Mouse (Mus musculus): Measurements from ENCODE around the gene Bloc1s3. TPM values are rescaled to one million over a fixed set of nuclear protein-coding genes. Genes with fewer than 3 reads are reported as not detected.

Bloc1s3 gene
- total RNA-seq, 2 experiments from 2014 or later, result 2.3 to 2.4 TPM

DNA sequence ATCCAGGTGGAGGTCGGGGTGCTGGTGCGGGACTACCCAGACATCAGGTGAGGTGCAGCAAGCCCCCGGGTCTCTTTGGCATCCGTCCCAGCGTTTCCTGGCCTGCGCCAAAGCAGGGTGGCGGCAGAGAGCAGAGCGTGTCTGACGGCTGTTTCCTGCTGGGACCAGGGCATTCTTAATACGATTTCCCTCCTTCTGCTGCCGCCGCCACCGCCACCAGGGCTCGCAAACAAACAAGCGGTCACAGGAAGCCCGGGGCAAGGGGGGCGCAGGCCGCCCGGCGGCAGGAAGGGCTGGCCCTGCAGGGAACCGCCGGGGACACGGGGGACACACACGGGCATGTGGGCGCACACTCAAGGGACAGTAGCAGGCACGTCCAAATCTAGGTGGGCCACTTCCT, 16.4 kb downstream of the Bloc1s3 start:
- peak; percentile 37 for DNase-seq (ENCODE audit: low spot score)
- intact Hi-C loops (cut with DNase I), result no loop called here

DNA sequence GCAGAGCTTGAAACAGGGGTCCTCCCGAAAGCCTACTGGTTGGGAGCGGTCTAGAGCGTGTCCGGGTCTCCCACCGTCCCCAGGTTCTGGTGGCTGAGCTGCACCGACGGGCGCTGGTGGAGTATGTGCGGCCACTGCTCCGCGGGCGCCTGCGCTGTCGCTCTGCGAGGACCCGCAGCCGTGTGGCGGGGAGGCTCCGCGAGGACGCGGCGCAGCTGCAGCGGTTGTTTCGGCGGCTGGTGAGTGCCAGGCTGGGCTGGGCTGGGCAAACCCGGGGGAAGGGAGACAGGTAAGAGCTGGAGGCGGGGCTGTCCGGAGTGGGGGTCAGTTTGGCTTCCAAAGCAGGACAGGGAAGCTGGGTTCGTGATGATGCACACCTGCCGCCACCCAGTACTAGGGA, 18.6 kb downstream of the Bloc1s3 start:
- DNase-seq (ENCODE audit: low spot score), result no peak
- intact Hi-C loops (cut with DNase I), result no loop called here

DNA sequence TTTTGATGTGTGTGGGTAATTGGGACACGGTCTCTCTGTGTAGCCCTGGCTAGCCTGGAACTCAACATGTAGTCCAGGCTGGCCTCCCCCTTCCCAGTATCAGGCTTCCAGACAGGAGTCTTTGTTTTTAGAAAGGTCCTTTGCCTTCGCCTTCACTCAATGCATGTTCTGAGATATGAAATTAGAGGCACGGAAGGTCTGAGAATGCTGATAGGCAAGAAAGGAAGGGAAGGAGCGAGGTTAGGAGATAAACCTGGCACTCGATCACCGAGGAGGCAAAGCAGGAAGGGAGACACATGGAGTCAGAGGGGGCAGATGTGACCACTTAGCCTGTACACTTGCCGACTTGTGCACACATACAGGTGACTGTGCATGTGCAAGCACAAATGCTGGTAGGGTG, 21.6 kb downstream of the Bloc1s3 start:
- intact Hi-C loops (cut with DNase I), result no loop called here
- DNase-seq (ENCODE audit: low spot score), result no peak

DNA sequence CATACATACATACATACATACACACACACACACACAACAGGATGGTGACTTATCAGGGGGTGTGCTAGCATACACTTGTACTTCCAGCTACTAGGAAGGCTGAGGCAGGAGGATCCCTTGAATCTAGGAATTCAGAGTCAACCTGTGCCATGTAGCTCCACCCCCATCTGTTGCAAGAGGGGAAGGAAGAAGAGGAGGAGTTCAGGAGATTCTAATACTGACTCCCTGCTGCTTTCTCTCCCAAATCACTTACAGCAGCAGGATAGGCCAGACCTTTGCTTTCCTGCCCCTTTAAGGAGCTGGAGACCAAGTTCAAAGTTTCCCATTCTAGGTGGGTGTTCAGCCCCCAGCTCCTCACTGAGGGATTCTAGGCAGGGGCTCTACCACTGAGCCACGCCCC, 22.7 kb downstream of the Bloc1s3 start:
- intact Hi-C loops (cut with DNase I), result no loop called here
- DNase-seq (ENCODE audit: low spot score), result no peak

DNA sequence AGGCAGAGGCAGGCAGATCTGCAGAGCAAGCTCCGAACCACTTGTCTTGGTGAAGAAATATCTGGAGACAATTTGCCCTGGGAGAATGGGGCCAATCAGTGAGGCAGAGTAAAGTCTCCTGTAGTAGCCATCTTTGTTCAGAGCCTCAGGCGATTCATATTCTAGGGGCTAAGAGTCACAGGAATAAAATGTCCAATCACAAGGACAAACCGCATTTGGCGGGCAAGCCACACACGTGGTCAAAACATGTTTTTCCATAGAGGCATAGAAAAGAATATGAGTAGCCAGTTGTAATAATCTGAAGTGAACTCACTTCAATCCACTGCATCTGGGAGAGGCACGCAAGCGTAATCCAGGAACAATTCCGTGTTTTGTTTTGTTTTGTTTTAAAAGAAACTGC, 24.9 kb downstream of the Bloc1s3 start:
- DNase-seq (ENCODE audit: low spot score), result no peak
- intact Hi-C loops (cut with DNase I), result no loop called here

DNA sequence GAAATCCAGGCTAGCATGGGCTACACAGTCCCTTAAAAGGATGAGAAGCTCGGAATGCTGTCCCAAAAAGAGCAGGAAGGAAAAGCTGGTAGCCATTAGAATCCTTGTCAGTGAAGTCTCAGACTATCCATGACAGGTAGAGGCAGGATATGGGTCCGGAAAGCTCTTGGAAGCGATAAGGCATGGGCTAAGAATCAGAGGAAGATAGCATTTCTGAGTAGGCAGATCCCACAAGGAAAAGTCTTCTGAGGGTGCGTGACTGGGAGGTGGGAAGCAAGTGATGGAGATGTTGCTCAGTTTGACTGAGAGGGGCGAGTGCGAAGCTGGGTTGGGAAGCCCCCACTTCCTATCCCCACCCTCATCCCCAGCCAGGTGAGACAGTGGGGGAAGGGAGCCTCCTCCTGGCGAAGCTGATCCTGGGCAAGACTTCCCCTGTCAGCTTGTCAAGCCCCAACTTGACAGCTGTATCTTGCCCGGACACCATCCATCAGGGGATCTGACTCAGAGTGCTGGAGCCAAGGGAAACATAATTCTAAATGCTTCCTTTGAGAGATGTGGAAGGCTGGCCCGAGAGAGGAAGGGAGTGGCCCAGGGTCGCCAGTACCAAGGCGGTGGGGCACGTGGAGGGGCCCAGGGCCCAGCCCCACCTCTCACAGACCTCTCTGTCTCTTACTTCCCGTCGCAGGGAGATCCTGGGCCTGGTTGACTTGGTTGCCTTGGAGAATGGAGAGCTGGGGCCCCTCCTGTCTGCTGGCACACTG, 30.4 kb downstream of the Bloc1s3 start:
- DNase-seq (ENCODE audit: low spot score), result no peak
- intact Hi-C loops (cut with DNase I), result loop anchor here (2.0 kb wide), 1 partner anchor 17 kb away; no protein-coding TSS in a partner anchor

DNA sequence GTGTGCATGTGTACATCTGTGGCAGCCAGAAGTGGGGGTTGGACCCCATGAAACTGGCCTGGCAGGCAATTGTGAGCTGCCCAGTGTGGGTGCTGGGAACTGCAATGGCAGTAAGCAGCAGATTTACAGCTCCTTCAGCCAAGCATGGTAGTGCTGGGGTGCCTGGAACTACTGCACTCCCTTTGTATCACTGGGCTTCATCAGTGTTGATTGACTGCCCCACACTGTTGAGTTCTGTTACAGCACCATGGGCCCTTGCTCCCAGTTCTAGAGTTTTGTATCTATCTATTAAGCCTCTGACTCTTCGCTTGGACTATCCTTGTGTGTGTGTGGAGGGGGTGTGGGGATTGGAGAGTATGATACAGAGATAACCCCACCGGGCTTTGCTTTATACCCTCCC, 31.1 kb downstream of the Bloc1s3 start:
- no peak for DNase-seq (ENCODE audit: low spot score)
- intact Hi-C loops (cut with DNase I), result loop anchor here (2.0 kb wide), 1 partner anchor 16 kb away; no protein-coding TSS in a partner anchor

DNA sequence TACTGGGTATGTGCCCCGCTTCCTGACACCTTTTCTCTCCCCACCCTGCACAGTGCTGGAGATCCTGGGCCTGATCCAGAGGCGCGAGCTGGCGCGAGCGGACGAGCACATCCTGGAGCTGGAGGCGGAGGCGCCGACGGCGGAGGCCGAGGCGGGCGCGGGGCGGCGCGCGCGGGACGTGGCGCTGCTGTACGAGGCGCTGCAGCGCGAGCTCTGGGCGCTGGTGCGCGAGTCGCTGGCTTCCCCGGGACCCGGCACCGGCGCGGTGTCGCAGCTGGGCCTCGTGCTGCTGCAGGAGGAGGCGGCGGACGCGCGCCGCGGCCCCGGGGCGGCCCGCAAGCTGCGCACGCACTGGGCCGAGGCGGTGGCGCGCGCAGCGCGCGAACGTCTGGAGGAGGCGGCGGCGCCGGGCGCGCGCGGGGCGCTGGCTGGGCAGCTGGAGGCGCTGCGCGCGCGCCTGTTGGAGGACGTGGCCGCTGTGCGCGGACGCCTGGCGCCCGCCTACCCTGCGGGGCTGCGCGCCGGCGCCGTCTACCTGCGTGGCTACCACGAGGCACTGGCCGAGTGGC, 34.2 kb downstream of the Bloc1s3 start:
- peak; percentile 65 for DNase-seq (ENCODE audit: low spot score)
- intact Hi-C loops (cut with DNase I), result no loop called here

DNA sequence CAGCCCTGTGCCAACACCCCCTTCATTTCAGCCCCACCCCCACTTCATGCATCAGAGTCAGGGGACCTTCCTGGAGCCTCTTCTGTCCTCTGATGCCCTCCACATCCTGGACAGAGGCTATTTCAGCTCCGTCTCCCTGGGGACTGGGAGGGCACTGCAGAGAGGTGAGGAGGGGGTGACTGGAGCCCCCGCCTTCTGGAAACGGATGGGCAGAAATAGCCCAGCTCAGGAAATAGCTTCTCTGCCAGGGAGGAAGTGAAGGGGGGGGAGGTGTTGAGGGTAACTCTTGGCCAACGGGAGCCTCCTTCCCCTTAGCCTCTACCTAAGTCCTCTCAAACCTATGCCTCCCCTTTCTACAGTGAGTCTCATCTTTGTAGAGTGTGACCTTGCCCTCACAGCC, 35.8 kb downstream of the Bloc1s3 start:
- intact Hi-C loops (cut with DNase I), result no loop called here
- DNase-seq (ENCODE audit: low spot score), result no peak

DNA sequence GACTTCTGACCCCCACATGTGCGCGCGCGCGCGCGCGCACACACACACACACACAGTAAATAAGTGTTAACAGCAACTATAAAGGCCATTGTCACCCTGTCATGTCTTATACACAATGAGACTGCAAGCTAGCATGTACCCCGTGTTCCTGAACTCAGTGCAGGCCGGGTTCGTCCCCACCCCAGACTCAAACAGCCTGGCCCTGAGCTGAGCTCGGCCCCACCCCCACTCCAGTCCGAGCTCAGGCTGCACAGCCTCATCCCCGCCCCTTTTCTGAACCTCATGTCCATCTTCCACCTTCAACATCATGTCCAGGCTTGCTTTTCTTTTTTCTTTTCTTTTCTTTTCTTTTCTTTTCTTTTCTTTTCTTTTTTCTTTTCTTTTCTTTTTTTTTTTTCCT, 37.9 kb downstream of the Bloc1s3 start:
- no peak for DNase-seq (ENCODE audit: low spot score)
- intact Hi-C loops (cut with DNase I), result no loop called here

DNA sequence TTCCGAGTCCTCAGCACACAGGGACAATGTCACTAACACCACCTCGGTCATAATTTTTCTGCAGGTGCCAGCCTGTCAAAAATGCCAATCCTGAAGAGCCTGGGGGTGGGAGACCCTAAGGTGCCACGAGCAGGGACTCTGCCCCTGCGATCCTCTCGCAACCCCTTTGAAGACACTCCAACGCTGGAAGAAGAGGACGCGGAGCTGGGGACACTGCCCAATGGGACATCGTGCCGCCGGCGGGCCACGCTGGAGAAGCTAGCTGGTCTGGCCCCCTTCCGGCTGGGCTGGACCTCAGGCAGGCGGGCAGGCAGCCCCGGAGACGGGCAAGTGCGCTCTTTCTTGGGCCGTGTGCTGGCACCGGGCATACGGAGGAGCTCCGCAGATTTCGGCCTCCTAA, 38.8 kb downstream of the Bloc1s3 start:
- intact Hi-C loops (cut with DNase I), result no loop called here
- no peak for DNase-seq (ENCODE audit: low spot score)

DNA sequence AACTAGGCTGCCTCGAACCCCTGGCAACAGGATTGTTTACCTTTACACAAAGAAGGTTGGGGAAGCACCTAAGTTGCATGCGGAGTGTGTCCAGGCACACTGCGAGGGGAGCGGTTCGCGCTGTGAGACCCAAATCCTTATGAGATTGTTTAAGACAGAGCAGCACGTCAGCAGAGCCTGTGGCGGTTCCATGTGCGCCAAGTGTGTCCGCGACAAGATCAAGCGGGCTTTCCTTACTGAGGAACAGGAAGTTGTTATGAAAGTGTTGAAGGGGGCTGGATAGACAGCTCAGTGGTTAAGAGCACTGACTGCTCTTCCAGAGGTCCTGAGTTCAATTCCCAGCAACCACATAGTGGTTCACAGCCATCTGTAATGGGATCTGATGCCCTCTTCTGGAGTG, 39.9 kb downstream of the Bloc1s3 start:
- intact Hi-C loops (cut with DNase I), result no loop called here
- DNase-seq (ENCODE audit: low spot score), result no peak

DNA sequence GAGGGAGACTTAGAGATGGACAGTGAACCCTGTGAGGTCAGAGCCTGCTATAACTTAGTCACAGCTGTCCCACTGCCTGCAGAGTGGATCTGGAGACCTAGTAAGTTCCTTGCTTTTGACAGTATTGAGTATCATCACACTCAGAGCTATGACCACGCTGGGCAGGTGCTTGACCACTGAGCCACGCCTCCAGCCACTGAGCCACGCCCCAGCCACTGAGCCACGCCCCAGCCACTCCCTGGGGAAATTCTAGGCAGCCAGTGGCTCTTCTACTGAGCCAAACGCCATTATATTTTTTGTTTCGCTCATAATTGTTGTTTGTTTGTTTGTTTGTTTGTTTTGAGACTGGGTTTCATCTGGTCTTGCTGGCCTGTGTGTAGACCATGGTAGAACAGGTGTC, 40.5 kb downstream of the Bloc1s3 start:
- intact Hi-C loops (cut with DNase I), result no loop called here
- no peak for DNase-seq (ENCODE audit: low spot score)

DNA sequence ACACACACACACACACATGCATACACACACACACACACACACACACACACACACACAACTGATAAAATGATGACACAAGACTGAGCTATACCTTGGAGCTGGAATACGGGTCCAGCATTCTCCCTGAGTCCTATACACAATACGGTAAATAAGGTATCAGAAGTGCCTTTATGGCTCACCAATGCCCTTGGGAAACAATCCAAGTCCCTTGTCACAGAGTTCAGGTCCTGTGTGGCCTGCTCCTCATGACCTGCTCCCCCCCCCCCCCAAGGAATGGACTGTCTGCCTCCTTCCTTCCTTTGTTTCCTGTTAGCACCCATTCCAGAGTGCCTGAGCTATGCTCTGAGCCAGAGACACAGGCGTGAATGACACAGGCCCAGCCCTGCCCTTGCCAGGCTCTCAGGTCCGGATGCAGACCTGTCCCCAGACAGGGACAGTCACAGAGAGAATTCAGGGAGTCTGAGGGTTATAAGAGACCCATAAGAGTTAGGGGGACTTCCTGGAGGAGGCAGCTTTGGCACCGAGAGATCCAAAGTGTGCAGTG, 41.5 kb downstream of the Bloc1s3 start:
- no peak for DNase-seq (ENCODE audit: low spot score)
- intact Hi-C loops (cut with DNase I), result no loop called here

DNA sequence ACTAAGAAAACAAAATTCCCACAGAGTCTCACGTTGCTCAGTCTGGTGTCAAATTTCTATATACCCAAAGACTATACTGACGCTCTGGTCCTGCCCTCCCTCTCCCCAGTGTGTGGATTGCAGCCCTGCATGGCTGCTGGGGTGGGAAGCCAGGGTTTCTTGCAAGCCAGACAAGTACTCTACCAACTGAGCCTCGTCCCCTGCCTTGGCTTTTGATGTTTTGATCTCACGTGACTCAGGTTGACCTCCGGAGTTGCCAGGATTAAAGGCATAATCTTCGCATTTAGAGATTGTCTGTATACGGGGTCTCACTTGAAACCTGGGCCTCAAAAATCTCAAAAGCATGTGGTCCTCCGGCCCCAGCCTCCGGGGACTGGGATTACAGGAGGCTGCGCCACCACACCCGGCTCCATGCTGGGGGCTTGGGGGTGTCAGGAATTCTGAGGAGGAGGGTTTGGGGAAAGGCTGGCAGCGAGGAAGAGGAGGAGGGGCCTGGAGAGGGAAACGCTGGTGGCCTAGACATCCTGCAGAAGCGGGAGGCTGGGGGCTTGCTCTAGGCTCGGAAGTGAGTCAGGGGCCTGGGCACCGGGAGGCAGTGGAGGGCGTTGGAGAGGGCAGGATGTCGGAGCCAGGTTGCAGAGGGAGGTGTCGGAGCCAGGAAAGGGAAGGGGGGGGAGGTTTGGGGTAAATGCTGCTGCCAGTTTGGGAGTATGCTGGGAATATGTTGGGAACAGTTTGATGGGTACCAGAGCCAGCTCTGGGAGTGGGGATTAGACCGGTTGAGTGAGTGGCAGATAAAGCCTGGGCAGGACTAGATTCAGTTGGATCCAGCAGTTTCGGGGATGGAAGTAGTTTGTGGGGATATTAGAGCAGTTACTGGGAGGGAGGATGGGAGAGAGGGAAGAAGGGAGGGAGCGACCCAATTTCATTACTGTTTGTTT, 43.5 kb downstream of the Bloc1s3 start:
- intact Hi-C loops (cut with DNase I), result no loop called here
- DNase-seq (ENCODE audit: low spot score), result no peak

DNA sequence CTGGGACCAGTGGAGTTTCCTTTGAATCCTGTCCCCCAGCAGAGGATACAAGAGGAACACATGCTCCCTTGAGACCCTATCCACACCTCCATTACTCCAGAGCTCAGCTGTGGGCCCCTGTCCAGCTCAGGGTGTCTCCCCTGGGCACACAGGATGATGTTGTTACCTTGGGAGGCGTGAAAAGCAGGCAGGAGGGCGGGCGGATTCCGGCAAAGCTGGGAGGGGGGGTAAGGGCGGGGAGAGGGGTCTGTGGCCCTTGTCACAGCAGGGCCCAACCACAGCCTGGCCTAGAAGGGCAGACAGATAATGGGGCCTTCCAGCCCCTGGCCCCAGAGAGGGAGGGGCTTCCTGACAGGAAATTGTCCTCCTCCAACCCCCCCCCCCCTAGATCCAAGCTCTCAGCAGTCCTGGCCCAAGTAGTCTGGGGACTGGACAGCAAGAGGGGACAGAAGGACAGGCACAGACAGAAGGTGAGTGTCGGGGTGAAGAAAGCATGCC, 45.2 kb downstream of the Bloc1s3 start, which contains the start of gene Exoc3l2:
Gene Exoc3l2, plus strand, starts transcription at position 448 of the 498 bp plus-strand sequence.
- intact Hi-C loops (cut with DNase I), result no loop called here
- no peak for DNase-seq (ENCODE audit: low spot score)

DNA sequence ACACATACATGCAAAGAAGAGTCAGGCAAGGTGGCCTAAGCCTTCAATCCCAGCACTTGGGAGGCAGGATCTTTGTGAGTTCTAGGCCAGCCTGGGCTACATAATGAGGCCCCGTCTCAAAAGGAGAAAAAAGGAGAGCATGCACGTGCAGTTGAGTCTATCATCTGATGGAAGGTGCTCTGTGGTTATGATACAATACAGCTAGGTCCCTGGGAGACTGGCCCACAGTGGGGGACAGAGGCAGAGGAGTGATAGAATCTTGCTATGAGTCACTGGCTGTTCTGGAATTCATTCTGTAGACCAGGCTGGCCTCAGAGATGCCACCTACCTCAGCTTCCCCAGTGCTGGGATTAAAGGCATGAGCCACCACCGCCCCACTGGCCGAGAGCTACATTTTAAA, 45.7 kb downstream of the Bloc1s3 start:
- intact Hi-C loops (cut with DNase I), result no loop called here

DNA sequence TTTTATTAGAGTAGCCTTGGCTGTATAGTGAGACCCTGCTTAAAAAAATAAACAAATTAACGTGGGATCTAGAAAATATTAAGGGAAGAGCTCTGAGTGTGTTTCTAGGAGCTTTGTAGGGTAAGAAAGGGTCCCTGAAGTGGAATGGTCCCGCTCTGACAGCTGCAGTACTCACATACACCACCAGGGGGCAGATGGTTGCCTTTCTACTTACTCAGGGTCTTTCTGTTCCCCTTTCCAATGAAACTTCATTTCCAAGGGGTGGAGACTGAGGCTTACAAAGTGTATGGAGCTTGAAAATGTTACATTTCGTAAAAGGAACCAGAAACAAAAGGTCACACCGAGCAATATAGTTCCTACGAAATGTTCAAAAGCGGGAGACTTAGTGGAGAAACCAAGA, 46.7 kb downstream of the Bloc1s3 start:
- intact Hi-C loops (cut with DNase I), result loop anchor here (1.0 to 2.0 kb wide), 2 partner anchors 15 to 43 kb away; no protein-coding TSS in a partner anchor
- no peak for DNase-seq (ENCODE audit: low spot score)

More for the DNA sequence above, 45.7 kb downstream of the Bloc1s3 start:
- no peak for DNase-seq (ENCODE audit: low spot score)

DNA sequence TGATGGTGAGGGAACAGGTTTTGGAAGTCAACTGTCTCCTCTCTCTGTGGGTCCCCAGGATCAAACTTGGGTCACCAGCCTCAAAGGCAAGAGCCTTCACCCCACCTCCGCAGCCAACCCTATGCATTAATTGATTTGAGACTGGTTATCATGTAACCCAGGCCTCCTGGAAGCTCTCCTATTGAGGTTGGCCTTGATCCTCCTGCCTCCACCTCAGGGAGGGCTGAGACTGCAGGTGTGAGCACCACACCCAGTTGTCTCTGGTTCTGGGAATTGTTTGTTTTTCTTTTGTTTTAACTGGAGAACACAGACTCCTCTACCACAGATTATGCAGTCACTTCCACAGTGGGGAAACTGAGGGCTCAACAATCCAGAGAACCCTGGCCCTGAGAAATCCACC, 47.7 kb downstream of the Bloc1s3 start:
- no peak for DNase-seq (ENCODE audit: low spot score)
- intact Hi-C loops (cut with DNase I), result loop anchor here (2.0 kb wide), 1 partner anchor 16 kb away; no protein-coding TSS in a partner anchor
